Mouse (Mus musculus): ENCODE data around the gene Apol8.
A peak's percentile ranks its signal among the peaks of the same experiment; 100 is the strongest.

The Apol8 gene

DNA sequence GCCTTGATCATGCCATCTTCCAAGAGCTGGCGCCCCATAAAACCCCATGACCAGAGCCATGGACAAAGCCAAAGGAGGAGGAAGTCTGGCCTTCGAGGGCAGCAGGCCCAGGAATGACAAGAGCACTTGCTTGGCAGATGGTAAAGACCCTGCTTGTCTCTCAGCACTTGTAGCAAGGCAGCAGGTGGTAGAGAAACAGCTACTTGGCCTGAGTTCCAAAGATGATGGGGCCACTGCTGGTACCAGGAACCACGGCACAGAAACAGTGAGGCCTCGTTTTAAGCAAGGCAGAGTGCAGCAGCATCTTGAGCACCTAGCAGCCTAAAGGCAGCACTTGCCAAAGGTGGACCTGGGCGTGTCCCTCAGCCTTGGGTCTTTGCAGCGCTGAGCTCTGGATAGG is 31.6 kb upstream of the Apol8 start:
- DNase-seq (ENCODE audit: low spot score in 2 of 2), result no peak

DNA sequence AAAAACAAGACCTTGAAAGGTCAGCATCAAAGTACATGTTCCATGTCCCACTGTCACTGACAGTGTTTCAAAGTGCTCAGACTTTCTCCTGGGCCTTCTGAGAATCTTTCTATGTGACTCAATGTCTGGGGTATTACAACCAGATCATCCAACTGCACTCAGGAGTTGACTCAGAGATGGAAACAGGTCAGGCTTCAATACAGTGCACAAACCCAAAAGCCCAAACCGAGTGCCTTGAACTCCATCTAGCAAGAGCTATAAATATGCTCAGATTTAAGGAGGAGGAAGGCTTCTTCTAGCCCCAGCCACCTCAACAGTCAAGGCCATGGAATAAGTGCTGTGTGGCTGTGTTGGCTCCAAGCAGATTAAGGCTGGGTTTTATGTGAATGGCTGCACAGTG is 29.0 kb upstream of the Apol8 start:
- no peak for DNase-seq (ENCODE audit: low spot score in 2 of 2)

DNA sequence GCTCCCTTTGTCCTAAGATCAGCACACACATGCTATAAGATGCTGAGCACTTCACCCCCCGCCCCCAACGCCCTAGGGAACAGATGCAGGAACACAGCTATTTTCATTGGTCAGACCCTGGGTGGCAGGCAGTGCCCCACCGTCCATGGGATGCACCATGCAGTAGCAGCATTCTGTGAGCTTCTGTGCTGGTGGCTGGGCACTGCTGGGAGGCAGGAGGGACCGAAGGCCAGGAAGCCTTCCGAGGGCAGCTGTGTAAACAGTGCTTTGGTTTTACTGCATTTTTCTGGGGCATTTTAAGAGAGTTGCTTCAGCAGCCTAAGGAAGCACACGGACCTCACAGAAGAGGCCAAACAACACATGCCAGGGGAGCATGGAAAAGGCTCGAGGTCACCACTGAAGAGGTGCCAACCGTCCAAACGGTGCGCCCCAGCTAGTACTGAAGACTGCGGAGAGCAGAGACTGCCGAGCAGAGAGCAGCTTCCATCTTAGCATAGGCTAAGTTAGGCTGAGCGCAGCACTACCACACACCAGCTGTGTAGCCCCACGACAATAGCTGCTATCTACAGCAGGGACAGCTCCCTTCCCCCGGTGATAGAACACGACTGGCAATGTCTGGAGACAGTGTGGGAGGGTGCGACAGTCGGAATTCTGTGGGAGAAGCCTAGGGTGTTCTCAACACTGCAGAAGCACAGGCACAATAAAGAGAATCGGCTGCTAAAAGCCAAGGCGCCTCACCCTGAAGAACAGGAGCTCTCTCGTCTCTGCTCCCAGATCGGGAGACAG is 27.4 kb upstream of the Apol8 start:
- no peak for DNase-seq (ENCODE audit: low spot score in 2 of 2)

DNA sequence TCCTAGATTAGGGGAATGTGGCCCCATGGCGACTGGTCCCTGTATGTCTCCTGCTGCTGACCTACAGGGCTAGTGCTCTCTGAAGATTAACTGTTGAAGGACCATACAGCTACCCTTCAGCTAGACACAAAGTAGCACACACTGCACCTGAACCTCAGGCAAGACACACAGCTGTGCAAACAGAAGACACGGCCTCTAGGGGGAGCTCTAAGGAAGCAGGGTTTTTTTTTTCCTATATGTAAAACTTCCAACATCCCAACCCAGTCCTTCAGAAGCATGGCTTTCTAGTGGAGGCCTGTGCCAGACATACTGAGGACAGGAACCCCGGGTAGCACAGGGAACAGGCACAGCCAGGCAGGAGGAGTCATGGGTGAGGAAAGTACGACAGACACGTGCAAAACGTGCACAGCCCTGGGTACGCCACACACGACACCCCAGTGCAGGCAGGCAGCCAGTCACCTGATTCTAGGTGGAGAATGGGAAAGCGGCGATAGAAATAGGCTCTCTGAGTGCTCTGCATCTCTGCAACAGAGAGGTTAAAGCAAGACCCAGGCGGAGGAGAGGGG is 25.7 kb upstream of the Apol8 start:
- no peak for DNase-seq (ENCODE audit: low spot score in 2 of 2)

DNA sequence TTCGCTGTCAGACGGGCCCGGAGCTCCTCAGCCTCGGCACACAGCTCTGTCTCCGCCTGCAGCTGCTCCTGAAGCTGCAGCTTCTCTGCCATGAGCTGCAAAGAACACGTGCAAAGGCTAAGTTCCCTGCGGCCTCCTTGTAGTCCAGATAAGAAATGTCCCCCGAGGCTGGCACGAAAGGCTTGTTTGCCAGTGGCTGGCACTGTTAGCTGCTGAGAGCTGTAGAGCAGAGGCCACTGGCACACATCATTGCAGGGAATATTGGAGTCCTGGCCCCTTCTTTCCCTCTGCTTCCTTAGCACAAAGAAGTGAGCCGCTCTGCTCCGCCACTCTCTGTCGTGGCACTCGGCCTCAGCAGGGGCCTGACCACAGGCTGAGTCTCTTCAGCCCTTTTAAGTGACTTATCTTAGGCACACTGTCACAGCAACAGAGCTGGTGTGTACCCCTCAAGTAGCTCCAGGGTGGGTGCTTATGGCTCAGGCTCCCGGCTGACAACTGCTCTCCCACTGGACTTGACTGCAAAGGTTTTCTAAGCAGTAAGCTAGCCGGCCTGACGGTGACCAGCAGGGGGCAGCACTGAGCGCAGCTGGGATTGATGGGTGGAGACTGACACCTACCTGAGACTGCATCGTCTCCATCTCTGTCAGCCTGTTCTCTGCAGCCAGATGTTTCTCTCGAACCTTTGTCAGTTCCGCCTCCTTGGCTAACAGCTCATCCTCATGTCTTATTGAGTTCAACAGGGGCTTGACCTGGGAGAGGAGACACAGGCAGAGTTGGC is 18.6 kb upstream of the Apol8 start:
- DNase-seq (ENCODE audit: low spot score in 2 of 2), result peak in 1 of 2 experiments; percentile 49

DNA sequence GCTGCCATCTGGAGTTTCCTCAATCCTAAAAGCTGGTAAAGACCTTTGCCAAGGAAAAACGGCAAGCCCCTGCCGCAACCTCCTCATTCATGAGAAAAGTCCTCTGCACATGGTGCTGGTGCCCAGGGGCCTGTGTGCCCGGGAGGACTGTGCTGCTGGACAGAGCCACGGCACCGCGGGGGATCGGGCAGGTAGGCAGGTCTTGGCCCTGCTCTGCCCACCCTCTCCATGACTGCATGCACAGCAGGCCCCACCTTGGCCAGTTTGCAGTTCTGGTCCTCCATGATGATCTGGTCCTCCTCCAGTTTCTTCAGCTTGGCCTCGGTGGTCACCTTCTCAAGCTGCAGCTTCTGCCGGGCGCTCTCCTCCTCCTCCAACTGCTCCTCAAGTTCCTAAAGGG is 17.5 kb upstream of the Apol8 start:
- DNase-seq (ENCODE audit: low spot score in 2 of 2), result no peak

DNA sequence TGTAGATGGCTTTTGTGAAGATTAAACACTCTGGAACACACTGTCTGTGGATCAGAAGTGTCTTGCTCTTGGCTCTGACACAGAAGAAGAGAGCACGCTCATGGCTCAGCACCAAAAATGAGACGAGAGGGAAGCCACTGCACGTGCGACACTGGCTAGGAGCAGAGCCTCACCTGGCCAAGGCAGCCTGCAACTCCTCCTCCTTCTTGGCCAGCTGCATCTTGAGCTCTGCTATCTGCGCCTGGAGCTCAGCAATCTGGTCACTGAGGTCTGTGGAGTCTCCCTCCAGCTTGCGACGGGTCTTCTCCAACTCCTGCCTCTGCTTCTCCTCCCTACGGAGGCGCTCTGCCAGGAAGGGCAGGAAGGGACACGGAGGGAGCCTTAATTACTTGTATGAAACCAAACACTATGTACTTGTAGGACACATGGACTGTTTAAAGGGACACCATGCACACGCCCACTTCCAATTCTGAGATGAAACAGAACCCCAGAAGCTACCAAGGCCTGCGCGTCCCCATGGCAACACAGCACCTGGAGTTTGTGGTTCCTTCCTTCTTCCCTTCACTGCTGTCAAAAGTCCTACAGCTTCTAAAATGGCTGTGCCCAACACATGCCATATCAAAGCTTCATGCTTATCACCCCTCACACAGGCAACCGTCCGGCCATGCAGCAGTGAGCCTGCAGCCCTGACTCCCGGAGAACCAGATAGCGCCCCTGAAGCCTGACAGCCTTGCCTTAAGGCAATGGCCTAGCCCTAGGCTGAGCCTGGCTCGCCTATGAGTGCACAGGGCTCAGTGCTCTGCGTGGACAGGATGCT is 16.5 kb upstream of the Apol8 start:
- no peak for DNase-seq (ENCODE audit: low spot score in 2 of 2)

DNA sequence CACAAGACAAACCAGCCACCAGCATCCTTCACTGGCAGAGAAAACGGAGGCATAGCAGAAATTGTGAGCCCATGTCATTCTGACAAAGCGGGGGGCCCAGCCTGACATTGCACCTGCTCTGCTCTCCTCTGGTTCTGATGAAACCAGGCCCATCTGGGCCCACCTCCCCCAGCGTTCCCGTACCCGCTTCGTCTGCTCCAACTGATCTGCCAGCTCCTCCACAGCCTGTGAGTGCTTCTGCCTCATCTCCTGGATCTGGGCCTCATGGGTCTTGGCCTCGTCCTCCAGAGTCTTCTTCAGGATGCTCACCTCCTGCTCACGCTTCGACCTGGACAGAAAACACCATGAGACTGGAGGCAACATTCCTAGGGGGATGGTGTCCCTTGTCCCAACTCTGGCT is 14.1 kb upstream of the Apol8 start:
- DNase-seq (ENCODE audit: low spot score in 2 of 2), result no peak

DNA sequence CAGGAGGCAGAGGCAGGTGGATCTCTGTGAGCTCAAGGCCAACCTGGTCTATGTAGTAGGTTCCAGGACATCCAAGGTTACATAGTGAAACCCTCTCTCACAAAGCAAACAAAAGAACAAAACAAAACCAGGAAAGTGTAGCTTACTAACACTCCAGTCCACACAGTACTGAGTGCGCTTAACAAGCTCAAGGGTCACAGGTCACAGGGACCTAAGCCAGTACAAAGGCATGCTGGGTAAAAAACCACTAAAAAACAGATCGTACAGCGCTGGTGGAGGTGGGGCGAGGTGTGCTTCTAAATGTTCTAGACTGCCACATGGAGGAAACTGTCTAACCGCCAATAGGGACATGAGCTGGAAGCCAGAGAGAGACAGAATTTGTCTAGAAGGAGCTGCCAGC is 13.5 kb upstream of the Apol8 start:
- DNase-seq (ENCODE audit: low spot score in 2 of 2), result no peak

DNA sequence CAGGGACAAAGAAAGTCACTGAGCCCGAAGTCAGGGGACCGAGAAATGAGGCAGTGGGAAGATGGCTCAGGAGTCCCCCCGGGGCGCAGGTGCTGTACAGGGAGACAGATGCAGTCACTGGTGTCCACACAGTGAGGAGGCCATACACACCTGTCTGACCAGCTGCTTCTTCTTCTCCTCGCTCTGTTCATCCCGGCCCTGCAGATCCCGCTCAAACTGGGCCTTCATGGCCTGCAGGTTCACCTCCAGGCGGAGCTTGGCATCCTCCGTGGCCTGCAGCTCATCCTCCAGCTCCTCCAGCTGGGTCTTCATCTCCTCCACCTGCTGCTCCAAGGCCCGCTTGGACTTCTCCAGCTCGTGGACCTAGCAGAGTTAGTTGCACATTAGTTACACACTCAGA is 10.2 kb upstream of the Apol8 start:
- no peak for DNase-seq (ENCODE audit: low spot score in 2 of 2)

DNA sequence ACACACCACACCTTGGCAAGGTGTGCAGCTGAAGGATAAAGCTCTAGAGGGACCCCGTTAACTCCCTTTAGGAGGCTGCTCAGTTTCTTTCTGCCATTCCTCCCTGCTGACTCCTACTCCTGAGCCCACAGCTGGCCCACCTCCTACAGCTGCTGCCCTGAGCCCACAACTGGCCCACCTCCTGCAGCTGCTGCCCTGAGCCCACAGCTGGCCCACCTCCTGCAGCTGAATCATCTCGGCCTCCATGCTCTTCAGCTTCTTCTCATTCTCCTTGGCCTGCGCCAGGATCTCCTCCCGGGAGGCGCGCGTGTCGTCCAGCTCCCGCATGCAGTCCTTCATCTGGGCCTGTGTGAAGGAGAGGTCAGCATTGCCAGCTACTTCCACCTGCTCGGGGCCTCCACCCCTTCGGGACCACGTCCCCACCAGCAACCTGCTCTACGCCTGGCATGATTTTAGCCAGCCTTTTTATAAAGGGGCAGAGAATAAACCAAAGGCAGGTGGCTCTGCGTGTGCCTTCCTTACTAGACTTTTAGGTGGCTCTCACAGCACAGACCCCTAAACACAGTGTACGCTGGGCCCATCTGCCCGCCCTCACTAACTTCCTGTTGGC is 8.8 kb upstream of the Apol8 start:
- no peak for DNase-seq (ENCODE audit: low spot score in 2 of 2)

DNA sequence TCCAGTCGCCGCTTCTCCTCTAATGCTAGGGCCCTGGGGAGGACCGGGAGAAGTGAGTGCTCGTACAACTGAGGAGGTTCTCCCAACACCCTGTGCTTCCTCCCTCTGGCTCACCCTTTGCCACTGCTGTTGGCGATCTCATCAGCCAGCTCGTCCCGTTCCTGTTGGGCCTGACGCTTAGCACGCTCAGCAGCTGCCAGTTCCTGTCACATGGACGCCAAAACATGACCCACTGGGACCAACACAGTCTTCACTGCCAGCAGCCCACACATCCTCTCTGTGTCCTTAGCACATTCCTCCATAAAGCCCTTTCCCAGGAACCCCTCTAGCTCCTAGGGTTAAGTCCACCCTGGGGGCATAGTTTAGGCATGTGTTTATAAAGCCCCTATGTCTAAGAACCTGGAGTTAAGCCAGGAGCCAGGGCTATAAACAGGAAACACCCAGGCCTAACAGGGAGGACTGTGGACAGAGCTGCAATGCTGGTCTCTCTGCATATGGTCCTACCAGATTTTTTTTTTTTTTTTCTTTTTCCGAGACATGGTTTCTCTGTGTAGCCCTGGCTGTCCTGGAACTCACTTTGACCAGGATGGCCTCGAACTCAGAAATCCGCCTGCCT is 7.7 kb upstream of the Apol8 start:
- DNase-seq (ENCODE audit: low spot score in 2 of 2), result peak; percentile 87 to 91

DNA sequence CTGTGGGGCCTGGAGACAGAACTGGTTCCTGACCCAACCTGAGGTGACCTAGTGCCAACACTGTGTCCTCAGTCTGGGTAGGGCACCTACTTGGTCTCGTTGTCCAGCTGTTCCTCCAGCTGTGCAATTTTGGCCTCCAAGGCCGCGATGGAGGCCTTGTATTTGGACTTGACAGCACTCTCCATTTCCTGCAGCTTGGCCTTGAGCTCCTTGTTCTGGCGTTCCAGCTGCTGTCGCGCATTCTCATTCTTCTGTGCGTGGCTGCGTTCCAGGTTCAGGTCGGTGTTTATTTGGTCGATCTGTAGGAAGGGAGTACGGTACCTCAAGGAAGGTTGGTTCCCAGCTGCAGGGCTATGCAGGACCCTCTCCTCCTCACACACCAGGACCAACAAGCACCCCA is 6.9 kb upstream of the Apol8 start:
- peak in 1 of 2 experiments; percentile 30 for DNase-seq (ENCODE audit: low spot score in 2 of 2)

DNA sequence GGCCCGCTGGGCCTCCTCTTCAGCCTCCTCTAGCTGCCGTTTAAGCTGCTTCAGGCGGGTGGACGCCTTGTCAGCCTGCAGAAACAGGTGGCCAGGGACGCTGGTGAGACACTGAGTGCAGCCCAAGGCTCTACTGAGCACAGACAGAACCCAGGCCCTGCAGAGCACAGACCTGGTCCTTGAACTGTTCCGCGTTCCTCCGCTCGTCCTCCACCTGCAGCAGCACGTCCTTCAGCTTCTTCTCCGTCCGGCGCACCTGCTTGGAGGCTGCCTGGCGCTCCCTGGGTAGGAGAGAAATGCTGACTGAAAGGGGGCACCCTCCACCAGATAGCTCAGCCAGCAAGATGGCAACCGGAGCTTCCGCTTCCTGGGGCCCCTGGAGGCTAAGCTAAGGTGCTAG is 6.2 kb upstream of the Apol8 start:
- DNase-seq (ENCODE audit: low spot score in 2 of 2), result no peak

DNA sequence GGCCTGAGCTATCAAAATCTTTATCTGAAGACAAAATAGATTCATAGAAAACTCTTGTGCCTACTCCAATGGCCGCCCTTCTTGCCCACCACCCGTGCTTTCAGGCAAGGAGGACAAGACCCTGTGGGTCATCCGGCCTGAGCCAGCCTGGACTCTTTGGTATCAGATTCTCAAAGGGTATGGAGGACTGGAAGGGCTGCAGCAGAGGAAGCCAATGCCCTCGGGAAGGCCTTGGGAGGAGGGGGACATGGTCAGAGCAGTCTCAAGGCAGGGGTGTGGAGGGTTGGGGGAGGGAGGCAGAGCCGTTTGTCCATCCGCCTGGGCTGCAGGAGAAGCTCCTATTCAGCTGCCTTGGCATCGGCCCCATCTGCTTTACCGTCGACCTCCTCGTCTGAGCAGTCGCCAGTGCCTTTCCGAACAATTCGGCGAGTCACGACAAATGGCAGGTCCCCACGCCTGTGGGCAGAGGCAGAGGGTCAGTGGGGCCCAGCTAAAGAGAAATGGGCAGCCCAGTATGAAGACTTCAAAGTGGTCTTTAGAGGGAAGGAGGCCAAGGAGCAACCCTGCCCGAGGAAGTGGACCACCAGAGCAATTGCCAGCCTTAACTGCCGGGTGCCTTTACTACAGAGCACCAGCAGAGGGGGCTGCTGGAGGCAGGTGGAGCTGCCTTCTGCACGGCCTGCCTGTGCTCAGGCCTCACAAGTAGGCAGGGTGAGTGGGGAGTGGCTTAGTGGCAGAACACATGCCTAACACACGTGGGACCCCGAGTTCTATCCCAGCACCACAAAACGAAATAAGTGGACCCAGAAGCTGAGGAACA is 5.0 kb upstream of the Apol8 start:
- DNase-seq (ENCODE audit: low spot score in 2 of 2), result no peak

DNA sequence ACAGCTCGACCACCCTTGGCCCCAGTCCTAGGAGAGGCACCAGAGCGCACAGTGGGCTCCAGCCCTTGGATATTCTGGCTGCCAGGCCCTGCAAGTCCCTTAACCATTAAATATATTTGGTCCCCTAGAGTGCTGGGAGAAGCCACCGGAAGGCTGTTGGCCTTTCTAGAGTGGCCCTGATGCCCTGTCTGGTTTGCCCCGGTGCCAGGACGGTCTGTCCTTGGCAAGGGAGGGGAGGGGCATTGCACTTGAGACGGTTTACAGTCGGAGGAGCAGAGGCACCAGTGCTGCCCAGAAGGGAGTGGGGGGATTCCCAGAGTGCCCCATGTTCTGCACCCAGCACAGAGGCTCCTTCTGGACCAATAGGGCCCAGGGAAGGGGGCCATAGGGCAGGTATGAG is 4.3 kb upstream of the Apol8 start:
- DNase-seq (ENCODE audit: low spot score in 2 of 2), result no peak

DNA sequence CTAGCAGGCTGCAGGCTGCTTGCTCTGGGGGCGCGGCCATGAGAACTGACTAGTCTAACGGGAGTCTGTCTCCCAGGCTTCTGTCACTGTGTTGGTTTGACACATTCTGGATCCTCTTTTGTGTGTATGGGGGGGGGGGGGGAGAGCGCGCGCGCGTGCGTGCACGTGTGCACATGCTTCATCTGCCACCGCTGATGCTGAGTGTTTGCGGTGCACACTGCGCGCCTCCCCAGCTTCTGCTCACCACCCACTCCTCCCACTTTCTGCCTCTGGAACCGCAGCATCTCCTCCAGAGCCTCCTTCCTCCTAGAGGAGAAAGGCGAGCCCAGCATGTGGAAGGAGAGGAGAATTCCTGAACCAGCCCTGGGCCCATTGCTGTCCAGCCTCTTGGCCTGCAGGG is 3.2 kb upstream of the Apol8 start:
- no peak for DNase-seq (ENCODE audit: low spot score in 2 of 2)

DNA sequence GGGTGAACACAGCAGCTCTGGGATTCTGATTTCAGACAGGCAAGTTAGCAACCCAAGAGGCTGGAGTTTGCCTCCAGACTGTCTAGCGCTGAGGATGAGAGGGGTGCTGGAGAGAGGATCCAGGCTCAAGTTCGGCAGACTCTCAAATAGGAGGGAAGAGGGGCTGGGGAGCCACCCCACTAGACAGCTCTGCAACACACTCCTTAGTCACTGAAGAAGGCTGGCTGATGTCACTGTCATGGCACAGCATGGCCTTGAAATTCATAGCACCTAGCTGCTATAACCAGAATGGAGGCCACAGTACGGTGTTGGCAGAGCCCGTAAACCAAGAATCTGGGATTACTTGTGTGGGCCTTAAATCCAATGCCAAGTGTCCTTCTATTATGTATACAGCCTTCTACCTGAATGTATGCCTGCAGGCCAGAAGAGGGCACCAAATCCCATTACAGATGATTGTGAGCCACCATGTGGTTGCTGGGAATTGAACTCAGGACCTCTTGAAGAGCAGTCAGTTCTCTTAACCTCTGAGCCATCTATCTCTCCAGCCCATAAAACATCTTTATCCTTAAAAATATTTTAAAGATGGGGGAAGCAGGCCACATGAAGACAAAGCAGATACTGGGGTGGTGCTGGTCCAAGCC is 903 bp upstream of the Apol8 start:
- no peak for DNase-seq (ENCODE audit: low spot score in 2 of 2)

DNA sequence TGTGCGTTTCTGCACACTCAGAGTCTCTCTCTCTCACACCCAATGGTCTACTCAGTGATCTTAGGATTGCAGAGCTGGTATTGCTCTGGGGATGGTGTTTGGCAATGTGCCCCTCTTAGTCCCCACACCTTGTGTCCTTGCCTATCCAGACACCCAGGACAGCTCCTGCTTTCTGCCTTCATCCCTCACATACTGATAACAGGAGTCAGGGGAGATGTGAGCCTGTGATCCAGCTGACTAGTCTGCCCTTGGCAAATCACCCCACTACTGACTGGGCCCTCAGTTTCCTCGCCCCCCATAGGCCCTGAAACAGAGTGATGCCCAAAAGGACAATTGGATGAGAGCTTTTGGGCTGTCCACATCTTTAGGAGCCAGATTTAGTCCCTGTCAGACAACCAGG is 722 bp downstream of the Apol8 start:
- no peak for DNase-seq (ENCODE audit: low spot score in 2 of 2)

DNA sequence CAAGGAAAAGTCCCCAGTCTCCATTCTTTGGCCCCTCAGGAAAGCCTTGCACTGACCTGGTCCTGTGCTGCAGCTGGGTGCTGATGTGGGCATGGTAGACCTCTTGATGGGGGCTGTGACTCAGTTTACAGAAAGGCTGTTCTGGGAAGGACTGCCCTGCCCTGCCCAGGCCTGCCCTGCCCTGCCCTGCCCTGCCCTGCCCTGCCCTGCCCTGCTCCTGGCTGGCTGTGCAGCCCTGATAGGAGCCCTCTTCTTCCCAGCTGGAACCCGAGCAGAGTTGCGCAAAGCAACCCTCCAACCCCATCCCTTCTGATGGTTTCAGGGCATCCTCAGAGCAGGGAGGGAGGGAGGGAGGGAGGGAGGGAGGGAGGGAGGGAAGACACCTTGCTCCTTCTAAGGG is 1.7 kb downstream of the Apol8 start:
- no peak for DNase-seq (ENCODE audit: low spot score in 2 of 2)
